Mouse (Mus musculus) urinary bladder, adult 2 months (tissue): ENCODE results near the gene Senp7. TPM values are rescaled to one million over a fixed set of nuclear protein-coding genes. Genes with fewer than 3 reads are reported as not detected.
A peak's percentile ranks its signal among the peaks of the same experiment; 100 is the strongest.
"Not testable (repeated sequence)": the region's sequence is repeated elsewhere in the genome, so short reads cannot be mapped to it uniquely, and the experiment has no call there.

Experiments used
- DNase-seq: peaks from one replicate; pipeline ENCODE4 v3.0.0; 2022; ENCODE audit warnings: low spot score
- polyA plus RNA-seq: library from polyadenylated mRNA; depleted of rRNA; stranded (reverse); fragments of >200 nt; gene quantifications from 2 replicates; pipeline ENCODE4 v1.2.3, GENCODE M21; 2012

The Senp7 gene
- polyA plus RNA-seq, 1 experiment: 11.7 TPM

DNA sequence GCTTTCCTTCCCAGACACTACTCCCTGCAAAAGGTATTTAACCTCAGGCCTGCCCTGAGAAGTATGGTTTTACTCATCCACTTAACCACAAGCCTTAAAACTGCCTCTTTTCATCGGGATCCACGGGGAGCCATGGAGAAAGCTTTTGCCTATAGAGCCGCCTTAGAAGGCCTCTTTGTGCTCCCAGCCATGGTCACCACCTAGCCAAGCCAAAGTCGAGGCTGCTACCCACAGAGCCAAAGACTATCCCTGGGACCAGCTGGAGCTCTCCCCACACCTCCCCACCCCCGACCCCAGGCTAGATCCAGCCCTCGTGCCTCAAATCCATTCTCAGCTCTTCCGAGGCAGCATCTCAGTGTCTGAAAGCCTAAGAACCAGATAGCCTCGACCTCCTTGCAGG lies 18.0 kb downstream of the Senp7 start:
- no peak for DNase-seq

DNA sequence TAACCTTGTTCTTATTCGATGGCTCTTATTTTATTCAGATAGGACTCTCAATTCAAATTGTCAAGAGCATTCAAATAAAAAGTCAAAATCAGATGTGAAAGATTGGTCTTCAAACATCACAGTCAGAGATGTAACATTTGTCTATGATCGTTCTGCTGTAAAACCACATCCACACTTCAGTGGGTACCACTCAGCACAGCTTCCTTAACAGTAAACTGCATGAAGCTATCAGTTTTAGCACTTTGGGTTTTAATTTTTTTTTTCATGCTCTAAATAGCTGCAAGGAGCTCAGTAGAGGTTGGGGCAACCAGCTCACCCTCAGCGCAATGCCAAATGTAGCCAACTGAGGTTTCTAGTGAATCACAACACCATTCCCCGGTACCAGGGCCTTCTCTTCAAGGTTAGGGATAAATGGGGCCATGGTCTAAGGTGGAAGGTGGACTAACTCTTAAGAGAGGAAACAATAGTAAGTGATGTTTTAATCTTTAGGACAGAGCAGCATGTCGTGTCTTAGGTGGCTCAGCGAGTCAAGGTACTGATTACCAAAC lies 20.5 kb downstream of the Senp7 start:
- no peak for DNase-seq

DNA sequence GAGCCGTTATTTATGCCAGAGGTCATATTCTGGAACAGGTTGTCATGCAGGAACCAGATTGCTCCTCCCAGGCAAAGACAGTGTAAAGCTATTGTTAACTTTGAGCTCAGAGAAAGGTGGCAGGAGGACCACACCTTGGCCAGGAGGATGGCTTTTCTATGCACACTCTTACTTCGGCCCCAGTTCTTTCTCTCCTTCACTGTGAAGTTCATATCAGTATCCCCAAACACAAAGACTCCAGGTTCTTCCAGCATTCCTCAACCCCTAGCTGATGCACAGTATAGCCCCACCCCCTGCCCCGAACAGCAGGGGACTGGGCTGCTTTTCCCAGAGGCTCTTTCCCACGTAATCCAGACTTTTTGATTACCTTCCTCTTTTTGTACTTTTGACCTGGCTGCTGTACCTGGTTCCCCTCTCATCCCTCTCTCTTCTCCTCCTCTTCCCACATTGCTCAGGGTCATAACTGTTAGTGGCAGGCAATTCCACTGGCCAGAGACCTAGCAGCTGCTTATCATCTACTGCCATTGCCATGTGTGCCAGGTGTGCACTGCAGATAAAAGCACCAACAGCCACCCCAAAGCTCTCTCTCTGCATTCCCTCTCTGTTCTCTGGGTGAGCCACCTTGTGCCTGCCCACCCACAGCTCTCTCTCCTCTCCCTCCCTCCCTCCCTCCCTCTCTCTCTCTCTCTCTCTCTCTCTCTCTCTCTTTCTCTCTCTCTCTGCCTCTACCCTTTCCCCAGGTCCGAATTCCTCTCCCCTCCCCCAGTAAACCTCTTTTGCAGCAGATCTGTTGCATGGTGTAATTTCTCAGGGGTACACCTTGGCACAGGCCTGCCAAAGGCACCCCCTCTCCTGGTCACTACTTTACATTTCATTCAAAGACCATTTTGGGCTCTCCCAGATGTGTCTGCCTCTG lies 23.4 kb downstream of the Senp7 start:
- no peak for DNase-seq

DNA sequence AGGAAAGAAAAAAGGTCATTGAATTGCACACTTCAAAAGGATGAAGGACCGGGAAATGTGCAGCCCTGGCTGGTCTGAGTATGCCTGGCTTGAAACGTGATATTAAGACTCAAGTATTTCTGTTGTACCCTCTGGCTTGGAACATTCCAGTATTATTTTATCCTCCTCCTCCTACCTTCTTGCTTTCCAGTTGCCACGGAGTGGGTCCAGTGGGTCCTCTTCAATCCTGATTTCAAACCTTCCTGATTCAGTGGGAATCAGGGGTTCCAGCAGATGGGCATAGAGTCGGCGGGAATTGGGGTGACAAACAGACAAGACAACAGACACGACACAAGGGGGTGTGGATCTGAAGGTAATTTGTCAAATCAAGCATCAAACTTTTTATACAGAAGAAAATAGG lies 24.4 kb downstream of the Senp7 start:
- DNase-seq: no peak

DNA sequence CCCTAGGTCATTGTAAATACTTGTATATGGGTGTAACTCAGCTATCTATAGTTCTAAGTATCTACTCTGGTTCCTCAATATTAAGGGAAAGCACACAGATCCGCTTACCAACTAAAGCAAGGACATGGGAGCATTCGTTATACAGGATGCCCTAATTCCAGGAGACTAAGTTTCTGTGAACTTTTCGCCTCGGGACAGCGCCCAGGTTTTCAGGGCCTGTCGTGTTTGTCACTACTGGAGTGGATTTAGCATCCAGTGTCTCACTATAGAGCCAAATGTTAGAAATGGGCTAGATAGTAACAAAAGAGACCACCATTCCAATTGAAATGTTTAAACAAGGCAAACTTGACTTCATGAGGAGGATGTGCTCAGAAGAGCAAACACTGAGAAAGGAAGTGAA lies 25.0 kb downstream of the Senp7 start:
- DNase-seq: not testable (repeated sequence)

DNA sequence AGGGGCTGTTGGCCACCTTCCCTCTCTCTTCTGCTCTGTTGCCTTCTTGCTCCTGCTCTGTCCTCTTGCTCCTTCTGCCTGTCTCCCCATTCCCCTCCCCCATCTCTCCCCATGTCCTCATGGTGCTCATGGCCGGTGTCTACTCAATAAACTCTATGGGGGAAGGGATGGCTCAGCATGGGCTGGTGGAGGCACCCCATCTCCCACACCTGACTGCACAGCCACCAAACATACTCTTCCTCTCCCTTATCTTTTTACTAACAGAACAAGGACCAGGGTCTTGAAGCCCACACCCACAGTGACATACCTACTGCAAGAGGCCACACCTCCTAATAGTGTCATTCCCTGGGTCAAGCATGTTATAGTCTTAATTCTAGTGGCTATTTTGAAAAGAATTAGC lies 26.0 kb downstream of the Senp7 start:
- DNase-seq: no peak

DNA sequence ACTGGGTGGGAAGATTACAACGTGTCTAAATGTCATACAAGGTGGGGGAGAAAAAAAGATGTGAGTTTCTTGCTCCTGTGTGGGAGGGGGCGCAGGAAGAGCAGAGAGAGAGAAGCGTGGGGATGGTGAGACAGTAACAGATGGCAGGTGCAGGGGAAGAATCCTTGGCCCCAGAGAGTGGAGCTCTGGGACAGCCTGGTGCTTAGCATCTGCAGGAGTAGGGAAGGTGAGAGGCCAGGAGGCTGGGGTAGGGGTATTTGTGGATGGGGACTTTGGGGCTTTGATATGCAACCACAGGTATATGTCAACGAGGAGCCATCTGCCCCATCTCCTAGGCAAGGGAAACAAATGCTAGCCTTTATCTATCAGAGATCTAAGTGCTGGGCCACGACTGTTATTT lies 26.4 kb downstream of the Senp7 start:
- no peak for DNase-seq

DNA sequence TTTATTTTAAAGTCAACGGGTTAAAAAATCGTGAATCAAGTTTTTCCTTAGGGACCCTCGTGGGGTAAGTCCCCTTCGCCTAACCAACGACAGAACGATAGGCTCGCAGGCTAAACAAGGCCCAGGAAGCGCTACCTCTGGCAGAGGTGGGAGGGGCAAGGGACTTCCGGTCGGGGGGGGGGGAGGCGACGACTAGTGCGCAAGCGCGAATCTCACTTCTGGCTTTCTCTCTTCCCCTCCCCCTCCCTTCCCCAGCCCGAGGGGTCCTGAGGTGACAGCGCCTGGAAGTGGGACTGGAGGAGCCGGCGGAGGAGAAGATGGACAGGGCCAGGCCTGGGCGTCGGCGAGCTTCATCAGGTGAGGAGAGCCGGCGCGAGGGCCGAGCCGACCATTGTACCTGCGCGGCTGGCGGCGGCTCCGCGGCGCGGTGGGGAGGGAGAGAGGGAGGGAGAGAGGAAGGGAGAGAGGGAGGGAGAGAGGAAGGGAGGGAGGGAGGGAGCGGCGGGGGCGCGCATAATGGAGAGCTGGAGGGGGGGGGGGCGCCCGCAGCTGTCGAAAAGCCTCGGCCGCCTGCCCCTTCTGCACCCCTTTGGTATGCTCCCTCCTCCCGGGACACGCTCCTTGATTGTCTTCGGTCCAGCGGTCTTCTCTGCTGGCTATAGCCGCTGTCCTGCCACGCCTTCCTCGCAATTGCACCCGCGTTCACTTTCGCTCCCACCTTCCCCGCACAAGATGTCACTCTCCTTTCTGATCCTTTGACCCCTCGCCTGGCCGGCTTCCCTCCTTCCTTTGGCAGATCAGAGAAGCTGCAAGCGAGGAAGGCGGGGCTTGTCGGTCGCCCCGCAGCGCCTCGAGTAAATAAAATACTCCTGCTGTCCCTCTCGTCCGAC lies 27.3 kb downstream of the Senp7 start:
- DNase-seq: peak; percentile 77

DNA sequence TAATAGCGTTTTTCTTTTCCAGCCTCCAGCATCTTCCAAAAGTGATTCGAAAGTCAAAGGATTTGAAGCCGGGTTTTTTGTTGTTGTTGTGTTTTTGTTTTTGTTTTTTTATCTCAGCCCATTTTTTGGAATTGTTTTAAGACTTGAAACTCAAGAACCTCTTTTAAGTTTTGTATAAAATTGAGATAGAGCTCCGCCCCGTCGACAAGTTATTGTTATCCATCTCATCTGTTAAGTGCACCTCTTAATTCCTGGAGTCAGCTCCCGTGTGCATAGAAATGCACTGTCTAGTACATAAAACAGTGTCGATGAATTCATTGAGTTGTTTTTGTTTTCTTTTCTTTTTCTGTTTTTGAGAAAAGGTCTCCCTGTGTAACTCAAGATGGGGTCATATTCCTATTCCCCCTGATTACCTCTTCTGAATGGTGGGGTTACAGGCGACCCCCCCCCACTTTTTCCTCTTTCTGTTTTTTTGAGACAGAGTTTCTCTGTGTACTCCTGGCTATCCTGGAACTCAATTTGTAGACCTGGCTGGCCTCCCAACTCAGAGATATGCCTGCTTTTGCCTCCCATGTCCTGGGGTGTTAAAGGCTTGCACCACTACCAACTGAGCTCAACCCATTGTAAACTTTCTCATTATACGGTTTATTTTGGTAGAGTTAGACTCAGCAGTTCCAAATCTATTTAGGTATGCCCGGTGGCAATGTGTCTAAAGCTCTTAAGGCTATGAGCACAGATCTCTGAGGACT lies 28.2 kb downstream of the Senp7 start:
- DNase-seq: no peak

DNA sequence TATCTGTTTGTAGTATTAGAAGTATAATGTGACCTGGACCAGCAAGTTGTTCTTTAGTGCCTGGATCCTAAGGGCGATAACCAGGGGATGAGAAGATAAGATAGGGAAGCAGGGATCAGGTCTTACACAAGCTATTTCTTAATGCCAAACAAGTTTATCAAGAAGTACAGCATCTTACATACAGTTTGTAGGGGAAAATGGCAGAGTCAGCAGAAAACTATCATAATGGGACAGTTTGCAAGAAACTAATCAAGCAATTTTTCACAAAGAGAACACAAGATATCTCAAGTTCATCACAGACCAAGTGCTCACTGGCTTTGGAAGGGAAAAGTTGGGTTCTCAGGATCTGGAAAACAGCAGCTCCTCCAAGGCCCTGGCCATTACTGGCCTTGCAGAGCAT lies 31.3 kb downstream of the Senp7 start:
- no peak for DNase-seq

DNA sequence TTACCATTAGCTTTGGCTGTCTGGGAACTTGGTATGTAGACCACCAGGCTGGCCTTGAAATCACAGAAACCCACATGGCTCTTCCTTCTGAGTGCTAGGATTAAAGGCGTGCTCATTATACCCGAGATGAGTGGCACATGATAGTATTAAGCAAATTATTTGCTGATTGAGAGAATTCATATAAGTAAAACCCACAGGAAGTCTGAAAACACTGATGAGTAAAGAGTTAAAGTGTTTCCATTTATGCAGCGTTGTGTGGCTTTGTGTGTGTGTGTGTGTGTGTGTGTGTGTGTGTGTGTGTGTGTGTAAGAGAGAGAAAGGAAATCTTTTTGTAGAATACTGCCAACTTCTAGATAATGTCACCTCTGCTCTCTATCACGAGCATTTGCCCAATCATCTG lies 33.6 kb downstream of the Senp7 start:
- DNase-seq: no peak

DNA sequence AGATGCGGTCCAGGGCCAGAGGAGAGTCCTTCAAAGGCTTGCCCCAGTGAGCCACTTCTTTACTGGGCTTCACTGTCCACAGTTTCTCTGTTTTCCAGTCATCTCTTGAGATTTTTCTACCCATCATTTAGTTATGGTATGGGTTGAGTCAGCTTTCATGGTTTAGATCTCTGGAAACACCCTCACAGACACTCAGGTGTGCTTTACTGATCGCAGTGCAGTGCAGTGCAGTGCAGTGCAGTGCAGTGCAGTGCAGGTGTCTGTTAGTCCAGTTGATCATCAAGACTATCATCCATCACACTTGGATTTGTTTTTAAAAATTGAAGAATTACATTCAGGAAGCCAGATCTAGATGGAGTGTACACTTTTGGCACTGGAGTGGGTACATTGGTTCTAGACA lies 38.2 kb downstream of the Senp7 start:
- no peak for DNase-seq

DNA sequence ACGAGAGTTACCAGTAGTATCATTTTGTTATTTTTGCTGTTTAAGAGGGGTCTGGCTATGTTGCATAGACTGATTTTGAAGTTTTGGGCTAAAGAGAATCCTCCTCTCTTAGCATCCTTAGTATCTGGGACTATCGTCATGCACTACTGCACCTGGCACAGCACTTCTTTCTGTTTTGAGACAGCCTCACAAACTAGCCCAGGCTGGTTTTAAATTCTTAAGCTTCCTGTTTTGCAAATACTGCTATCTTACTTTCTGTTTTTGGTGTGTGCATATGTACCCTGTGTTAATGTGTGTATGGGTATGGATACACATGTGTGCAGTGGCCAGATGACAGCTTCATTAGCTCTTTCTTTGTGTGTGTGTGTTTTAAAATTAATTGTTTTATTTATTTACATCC lies 42.2 kb downstream of the Senp7 start:
- DNase-seq: no peak

DNA sequence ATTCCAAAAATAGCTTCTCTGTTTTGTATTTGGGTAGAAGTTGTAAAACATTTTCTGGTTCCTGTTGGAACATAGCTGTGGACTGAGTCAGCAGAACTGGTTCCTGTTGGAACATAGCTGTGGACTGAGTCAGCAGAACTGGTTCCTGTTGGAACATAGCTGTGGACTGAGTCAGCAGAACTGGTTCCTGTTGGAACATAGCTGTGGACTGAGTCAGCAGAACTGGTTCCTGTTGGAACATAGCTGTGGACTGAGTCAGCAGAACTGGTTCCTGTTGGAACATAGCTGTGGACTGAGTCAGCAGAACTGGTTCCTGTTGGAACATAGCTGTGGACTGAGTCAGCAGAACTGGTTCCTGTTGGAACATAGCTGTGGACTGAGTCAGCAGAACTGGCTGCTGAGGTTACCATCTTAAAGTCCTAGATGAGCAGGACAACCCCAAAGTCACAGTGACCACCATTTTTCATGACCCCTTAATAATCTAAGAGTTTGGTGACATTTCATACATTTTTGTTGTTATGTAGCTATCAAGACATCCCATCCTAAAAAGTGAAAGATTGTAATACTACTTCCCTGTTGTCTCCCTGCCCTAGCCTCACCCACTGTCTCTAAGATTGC lies 48.4 kb downstream of the Senp7 start:
- not testable (repeated sequence) for DNase-seq

DNA sequence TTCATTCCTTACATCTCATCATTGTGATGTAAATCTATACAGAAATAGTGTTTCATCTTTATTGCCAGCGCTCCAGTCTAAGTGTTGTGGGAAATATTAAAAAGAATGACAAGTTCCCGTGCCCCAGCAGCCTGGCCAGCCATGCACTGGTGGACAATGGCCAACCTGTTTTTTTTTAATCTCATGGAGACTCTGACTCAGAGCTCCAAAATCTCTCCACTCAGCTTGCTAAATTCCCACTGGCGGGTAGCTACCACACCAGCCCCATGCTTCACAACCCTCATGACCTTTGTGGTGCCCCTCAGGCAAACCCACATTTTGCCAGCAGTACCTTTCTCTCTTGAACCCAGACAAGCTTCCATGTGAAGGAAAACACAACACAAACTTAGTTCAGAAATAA lies 67.6 kb downstream of the Senp7 start:
- DNase-seq: no peak

DNA sequence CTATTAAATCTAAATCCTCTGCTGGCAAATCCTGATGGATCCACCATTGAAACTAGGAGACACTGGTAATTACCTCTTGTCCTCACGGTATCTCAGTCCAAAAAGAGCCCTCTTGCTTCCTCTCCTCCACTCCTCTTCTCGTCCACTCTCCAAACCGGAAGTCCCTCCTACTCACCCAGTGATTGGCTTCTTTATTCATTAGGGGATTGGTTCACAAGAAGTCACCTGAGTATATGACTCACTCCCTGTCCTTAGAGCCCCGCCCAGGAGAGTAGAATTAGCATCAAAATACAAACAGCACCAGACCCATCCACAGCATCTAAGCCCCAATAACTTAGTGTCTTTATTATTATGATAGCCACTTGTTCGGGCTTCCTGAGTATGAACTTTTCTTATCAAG lies 68.0 kb downstream of the Senp7 start:
- no peak for DNase-seq

DNA sequence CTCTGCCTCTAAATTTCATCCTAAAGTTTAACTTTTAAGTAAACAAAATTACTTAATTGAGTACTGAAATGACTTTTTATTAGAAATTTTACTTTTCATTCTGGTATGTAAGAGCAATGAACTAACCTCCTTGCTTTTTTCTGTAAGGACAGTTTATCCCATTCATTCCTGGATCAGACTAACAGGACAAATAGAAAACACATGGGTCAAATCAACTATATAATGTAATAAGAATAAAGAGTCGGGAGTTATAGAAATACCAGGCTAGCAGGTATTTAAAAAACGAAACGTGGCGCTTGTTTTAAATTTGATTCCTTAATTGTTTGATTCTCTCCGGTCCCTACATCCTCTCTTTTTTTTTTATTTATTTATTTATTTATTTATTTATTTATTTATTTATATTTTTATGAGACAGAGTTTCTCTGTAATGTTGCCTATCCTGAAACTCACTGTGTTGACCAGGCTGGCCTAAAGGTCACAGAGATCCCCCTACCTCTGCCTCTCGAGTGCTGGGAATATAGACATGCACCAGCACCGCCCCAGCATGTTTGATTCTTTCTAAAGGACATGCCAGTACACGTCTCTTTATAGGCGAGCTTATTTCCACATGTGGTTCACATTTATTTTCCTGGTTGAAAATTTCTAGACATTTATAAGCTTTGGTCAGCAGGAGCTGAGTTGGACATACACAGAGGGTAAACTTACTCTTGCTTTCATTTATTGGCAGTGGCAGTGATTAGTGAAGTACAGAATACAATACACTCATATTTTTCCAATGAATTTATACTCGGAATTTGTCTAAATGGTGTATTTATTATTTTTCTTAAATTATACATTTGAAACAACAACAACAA lies 69.4 kb downstream of the Senp7 start:
- no peak for DNase-seq

DNA sequence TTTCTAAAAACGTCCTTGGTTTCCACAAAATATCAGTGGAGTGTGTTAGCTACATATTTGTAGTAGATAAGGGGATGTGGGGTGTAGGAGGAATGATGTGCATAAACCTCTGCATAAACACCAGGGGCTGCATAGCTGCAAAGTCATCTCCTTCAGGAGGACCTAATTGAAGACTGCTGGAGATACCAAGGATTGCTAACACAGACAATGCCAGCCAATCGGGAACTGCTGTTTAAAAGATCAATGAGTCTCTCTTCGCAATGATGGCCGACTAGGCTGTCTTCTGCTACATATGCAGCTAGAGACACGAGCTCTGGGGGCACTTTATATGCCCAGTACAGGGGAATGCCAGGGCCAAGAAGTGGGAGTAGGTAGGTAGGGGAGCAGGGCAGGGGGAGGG lies 74.4 kb downstream of the Senp7 start:
- DNase-seq: no peak

DNA sequence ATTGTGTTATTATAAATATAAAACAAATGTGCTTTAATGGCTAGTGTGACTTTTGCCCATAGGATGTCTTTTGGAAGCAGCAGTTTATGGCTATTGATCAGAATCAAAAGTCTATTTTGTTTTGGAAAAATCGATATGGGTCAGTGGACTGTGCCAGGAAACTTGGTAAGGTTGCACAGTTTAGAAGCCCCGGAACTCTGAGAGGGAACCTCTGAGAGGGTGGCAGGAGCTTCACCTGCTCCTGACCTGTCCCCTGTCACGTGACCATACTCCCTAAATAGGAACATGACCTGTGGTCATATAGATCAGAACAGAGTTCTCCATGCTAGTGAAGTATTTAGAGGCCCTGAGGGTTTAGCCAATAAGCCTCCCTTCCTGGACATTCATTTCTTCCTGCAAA lies 75.9 kb downstream of the Senp7 start:
- no peak for DNase-seq

DNA sequence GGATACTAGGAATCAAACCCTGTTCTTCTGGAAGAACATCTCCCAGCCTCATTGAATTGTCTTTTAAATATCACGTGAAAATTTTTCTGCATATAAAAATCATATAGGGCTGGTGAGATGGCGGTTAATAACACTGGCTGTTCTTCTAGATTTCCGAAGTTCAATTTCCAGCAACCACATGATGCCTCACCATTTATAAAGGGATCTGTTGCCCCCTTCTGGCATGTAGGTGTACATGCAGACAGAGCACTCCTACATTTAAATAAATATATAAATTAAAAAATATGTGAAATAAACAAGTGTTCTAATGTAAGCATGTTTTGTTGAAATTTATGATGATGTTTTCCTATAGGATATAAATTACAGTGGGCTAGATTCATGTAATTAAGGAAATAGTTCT lies 83.5 kb downstream of the Senp7 start:
- no peak for DNase-seq

DNA sequence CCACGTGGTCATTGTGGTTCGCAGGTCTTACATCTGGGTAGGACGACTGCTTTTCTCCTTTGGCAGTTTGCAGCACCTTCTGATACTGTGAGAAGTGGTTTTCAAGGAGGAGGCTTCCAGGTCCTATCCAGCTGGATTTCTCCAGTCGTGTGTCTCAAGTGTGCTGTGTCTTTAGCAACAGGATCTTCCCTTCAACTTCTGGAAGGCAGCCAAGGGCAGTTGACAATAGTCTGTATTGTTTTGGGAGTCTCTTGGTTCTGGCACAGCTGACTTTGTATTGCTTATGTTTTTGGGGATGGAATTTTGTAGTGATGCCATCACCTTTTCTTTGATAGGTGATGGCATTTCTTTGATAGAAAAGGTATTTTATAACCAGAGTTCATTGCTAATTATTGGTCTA lies 86.0 kb downstream of the Senp7 start:
- DNase-seq: no peak
